In genomic region chr11:19928633-19929032, GRCm38 (mm10) we compare ENCODE assay signal across 29 mouse cellular contexts. TPM values are rescaled to one million over a fixed set of nuclear protein-coding genes. Genes with fewer than 3 reads are reported as not detected.
DNase-seq lines count a peak whose midpoint lies in the region; ATAC-seq and TF ChIP-seq lines count a peak whose summit lies in the region.
"Had no signal": no experiment of that assay in that cellular context is flagged by ENCODE, and none has a peak within 500 bp of the region (broad histone marks: within the 10 kb centered on the region; RNA-seq: fewer than 3 reads in every experiment).

No protein-coding gene starts in this region.

- TF ChIP-seq EP300 in liver, postnatal 0 days (IDR thresholded peaks at IDR 0.05; ENCODE audit: low read depth) = no peak

- peak; percentile 47 for DNase-seq in cerebellum, adult 11-12 months
- no peak for DNase-seq in cerebellum, adult 11 months
- no peak for DNase-seq in liver, postnatal 0 days
- peak; percentile 35 to 56 for DNase-seq in cerebellum, postnatal 25 days
- DNase-seq in spleen, adult 18-20 months = no peak
- no peak for DNase-seq in thymus, postnatal 25 days
- DNase-seq: adrenal gland, postnatal 10 days; gastrocnemius, adult 2 months; gastrocnemius, postnatal 36 days; heart, adult 18-20 months; heart, postnatal 4 days; kidney, postnatal 14 days; layer of hippocampus, adult 9-11 months; liver; lung, adult 18-20 months; midbrain, embryonic 14.5 days; right cerebral cortex, postnatal 4 days; thymus, adult 2 months; thymus, postnatal 4 days had no signal

- no peaks in the 10 kb centered on the region for H3K27me3 ChIP-seq in liver, embryonic 12.5 days (replicated peaks)
- no peaks in the 10 kb centered on the region for H3K27me3 ChIP-seq in liver, postnatal 0 days (ENCODE audit: insufficient read depth, low read length)
- H3K27me3 ChIP-seq: embryonic facial prominence, embryonic 13.5 days; forebrain, embryonic 15.5 days; hindbrain, embryonic 13.5 days; Patski had no signal

- no peak for TF ChIP-seq CTCF in liver, postnatal 0 days (IDR thresholded peaks at IDR 0.05; ENCODE audit: low read depth)

- H3K27ac ChIP-seq in liver, embryonic 12.5 days = no peak overlapping the region
- no peak overlapping the region for H3K27ac ChIP-seq in liver, postnatal 0 days (ENCODE audit: low read depth)
- H3K27ac ChIP-seq: forebrain, embryonic 10.5 days; forebrain, embryonic 15.5 days; hindbrain, embryonic 13.5 days had no signal

- H3K4me2 ChIP-seq in liver, embryonic 12.5 days = no peak overlapping the region
- H3K4me2 ChIP-seq in liver, postnatal 0 days (ENCODE audit: low read depth, low read length) = no peak overlapping the region
- H3K4me2 ChIP-seq: embryonic facial prominence, embryonic 13.5 days; forebrain, embryonic 15.5 days; heart, embryonic 11.5 days; hindbrain, embryonic 13.5 days had no signal

- H3K9ac ChIP-seq in liver, embryonic 12.5 days = 0 out of 2 replicates have a peak overlapping the region, but pooled peaks have one; percentile 2
- no peak overlapping the region for H3K9ac ChIP-seq in liver, postnatal 0 days (replicated peaks)
- H3K9ac ChIP-seq: embryonic facial prominence, embryonic 13.5 days; forebrain, embryonic 15.5 days; hindbrain, embryonic 13.5 days had no signal

- 0 out of 2 replicates have a peak, but pooled peaks cover 6% of the 10 kb centered on the region for H3K36me3 ChIP-seq in liver, embryonic 12.5 days
- no peaks in the 10 kb centered on the region for H3K36me3 ChIP-seq in liver, postnatal 0 days (replicated peaks; ENCODE audit: insufficient read depth, low read length)
- H3K36me3 ChIP-seq: embryonic facial prominence, embryonic 13.5 days; forebrain, embryonic 15.5 days; hindbrain, embryonic 13.5 days had no signal

- H3K9me3 ChIP-seq in liver, embryonic 12.5 days (replicated peaks) = no peaks in the 10 kb centered on the region
- no peaks in the 10 kb centered on the region for H3K9me3 ChIP-seq in liver, postnatal 0 days (ENCODE audit: low read length)
- H3K9me3 ChIP-seq: embryonic facial prominence, embryonic 13.5 days; forebrain, embryonic 10.5 days; forebrain, embryonic 15.5 days; G1E; hindbrain, embryonic 13.5 days had no signal

- ATAC-seq in liver, embryonic 12.5 days = no peak
- ATAC-seq in liver, postnatal 0 days = no peak
- ATAC-seq: forebrain, embryonic 15.5 days; intestine, embryonic 16.5 days; lung, postnatal 0 days; Patski had no signal

- peaks cover 46% of the 10 kb centered on the region for H3K4me1 ChIP-seq in liver, embryonic 12.5 days
- H3K4me1 ChIP-seq in liver, postnatal 0 days (ENCODE audit: insufficient read depth) = peaks cover 27% of the 10 kb centered on the region

- H3K4me3 ChIP-seq in liver, embryonic 12.5 days = no peak overlapping the region
- H3K4me3 ChIP-seq in liver, postnatal 0 days (ENCODE audit: low read depth, low read length) = no peak overlapping the region
- H3K4me3 ChIP-seq: embryonic facial prominence, embryonic 13.5 days; forebrain, embryonic 10.5 days; forebrain, embryonic 15.5 days; hindbrain, embryonic 13.5 days had no signal

- WGBS in liver, embryonic 12.5 days (ENCODE audit: insufficient replicate concordance) = 79% methylated on average over 4 of the region's 4 CpGs
- WGBS in liver, postnatal 0 days (ENCODE audit: insufficient replicate concordance) = 85% methylated on average over 4 of the region's 4 CpGs

RNA-seq across cellular contexts. Expression of gene Spred2, which starts 4.5 kb away (rescaled TPM):
- polyA plus RNA-seq in liver, embryonic 12.5 days (2016; fragmentation: Nextera tagmentation; extraction: Ambion mirVana) = 2.9 and 3.6 TPM in 2 replicates
- 1.3 and 1.4 TPM in 2 replicates for polyA plus RNA-seq in liver, postnatal 0 days (2015; fragmentation: Nextera tagmentation; extraction: Ambion mirVana)

Comparison
In these comparisons a context has a peak if more than half of its experiments do, and no peak if none do; other contexts are left out.
1. DNase-seq: peak in cerebellum, adult 11-12 months (single experiment) and cerebellum, postnatal 25 days (2 of 2); none in cerebellum, adult 11 months (single experiment), liver, postnatal 0 days (single experiment), spleen, adult 18-20 months (0 of 2) and thymus, postnatal 25 days (single experiment).